Mouse (Mus musculus): ENCODE measurements around the gene Clca2. TPM values are rescaled to one million over a fixed set of nuclear protein-coding genes. Genes with fewer than 3 reads are reported as not detected.

The Clca2 gene
- 0.09 TPM in 1 of 2 replicates, not detected in the other for polyA plus RNA-seq (2015; fragmentation: Nextera tagmentation; extraction: Ambion mirVana)

- H3K4me3 ChIP-seq: no peak within 1 kb of the TSS
- 60% methylated on average over 6 of the region's 6 CpGs for WGBS
- H3K36me3 ChIP-seq: no peaks in the 10 kb centered on the region
- no peak within 1 kb of the TSS for H3K27ac ChIP-seq (replicated peaks)
- H3K9ac ChIP-seq: no peak within 1 kb of the TSS
- no peaks in the 10 kb centered on the region for H3K27me3 ChIP-seq (replicated peaks)
- H3K4me2 ChIP-seq: no peak within 1 kb of the TSS
- H3K4me1 ChIP-seq: peaks cover 14% of the 10 kb centered on the region
- no peaks in the 10 kb centered on the region for H3K9me3 ChIP-seq
- ATAC-seq (ENCODE audit: extremely low read depth, insufficient number of reproducible peaks, low FRiP score, low TSS enrichment): no peak
Measured at GRCm38 (mm10) chr3:145099291-145099690, at the start of gene Clca2. Gene Clca2, minus strand, starts transcription at chr3:145099443.

GRCm38 (mm10) chr3:145147952-145148351 is 48.7 kb upstream of the Clca2 start:
- H3K36me3 ChIP-seq: peaks cover 21% of the 10 kb centered on the region
- no peaks in the 10 kb centered on the region for H3K4me1 ChIP-seq
- no peak overlapping the region for H3K4me2 ChIP-seq
- no peak overlapping the region for H3K9ac ChIP-seq
- H3K27ac ChIP-seq (replicated peaks): no peak overlapping the region
- no peaks in the 10 kb centered on the region for H3K27me3 ChIP-seq (replicated peaks)
- ATAC-seq (ENCODE audit: extremely low read depth, insufficient number of reproducible peaks, low FRiP score, low TSS enrichment): no peak
- no peak overlapping the region for H3K4me3 ChIP-seq
- H3K9me3 ChIP-seq: no peaks in the 10 kb centered on the region

- H3K4me3 ChIP-seq: no peak overlapping the region
- no peak for ATAC-seq (ENCODE audit: extremely low read depth, insufficient number of reproducible peaks, low FRiP score, low TSS enrichment)
- WGBS: 74% methylated on average over 2 of the region's 2 CpGs
- H3K4me2 ChIP-seq: no peak overlapping the region
- H3K27ac ChIP-seq (replicated peaks): no peak overlapping the region
- H3K9me3 ChIP-seq: no peaks in the 10 kb centered on the region
- no peaks in the 10 kb centered on the region for H3K27me3 ChIP-seq (replicated peaks)
- H3K9ac ChIP-seq: no peak overlapping the region
- H3K4me1 ChIP-seq: no peaks in the 10 kb centered on the region
- H3K36me3 ChIP-seq: peaks cover 21% of the 10 kb centered on the region
Measured at GRCm38 (mm10) chr3:145147483-145147882, 48.2 kb upstream of the Clca2 start.

GRCm38 (mm10) chr3:145146871-145147270 is 47.6 kb upstream of the Clca2 start:
- H3K9ac ChIP-seq: no peak overlapping the region
- no peak overlapping the region for H3K4me3 ChIP-seq
- no peaks in the 10 kb centered on the region for H3K4me1 ChIP-seq
- no peak for ATAC-seq (ENCODE audit: extremely low read depth, insufficient number of reproducible peaks, low FRiP score, low TSS enrichment)
- peaks cover 17% of the 10 kb centered on the region for H3K36me3 ChIP-seq
- no peaks in the 10 kb centered on the region for H3K9me3 ChIP-seq
- no peaks in the 10 kb centered on the region for H3K27me3 ChIP-seq (replicated peaks)
- 87% methylated on average over 9 of the region's 9 CpGs for WGBS
- H3K4me2 ChIP-seq: no peak overlapping the region
- H3K27ac ChIP-seq (replicated peaks): no peak overlapping the region

DNA sequence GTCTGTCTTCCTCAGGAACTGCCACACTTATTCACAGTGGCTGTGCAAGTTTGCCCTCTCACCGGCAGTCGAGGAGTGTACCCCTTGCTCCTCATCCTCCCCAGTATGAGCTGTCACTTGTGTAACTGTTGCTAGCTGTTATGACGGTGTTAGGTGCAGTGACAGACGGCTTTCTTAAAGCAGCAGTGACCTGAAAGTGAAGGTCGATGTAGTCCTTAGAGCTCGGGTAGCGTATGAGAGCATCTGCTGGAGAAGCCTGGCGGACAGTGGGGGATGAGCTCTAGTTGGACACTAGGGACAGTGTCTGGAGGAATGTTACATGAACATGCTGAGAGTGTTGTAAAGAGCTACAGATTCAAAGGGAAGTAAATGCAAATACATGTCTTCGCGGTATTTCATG is 44.6 kb upstream of the Clca2 start:
- H3K9ac ChIP-seq: no peak overlapping the region
- no peaks in the 10 kb centered on the region for H3K27me3 ChIP-seq (replicated peaks)
- no peak overlapping the region for H3K4me3 ChIP-seq
- 76% methylated on average over 10 of the region's 10 CpGs for WGBS
- ATAC-seq (ENCODE audit: extremely low read depth, insufficient number of reproducible peaks, low FRiP score, low TSS enrichment): no peak
- no peak overlapping the region for H3K4me2 ChIP-seq
- H3K9me3 ChIP-seq: no peaks in the 10 kb centered on the region
- no peak overlapping the region for H3K27ac ChIP-seq (replicated peaks)
- peaks cover 11% of the 10 kb centered on the region for H3K36me3 ChIP-seq
- no peaks in the 10 kb centered on the region for H3K4me1 ChIP-seq

DNA sequence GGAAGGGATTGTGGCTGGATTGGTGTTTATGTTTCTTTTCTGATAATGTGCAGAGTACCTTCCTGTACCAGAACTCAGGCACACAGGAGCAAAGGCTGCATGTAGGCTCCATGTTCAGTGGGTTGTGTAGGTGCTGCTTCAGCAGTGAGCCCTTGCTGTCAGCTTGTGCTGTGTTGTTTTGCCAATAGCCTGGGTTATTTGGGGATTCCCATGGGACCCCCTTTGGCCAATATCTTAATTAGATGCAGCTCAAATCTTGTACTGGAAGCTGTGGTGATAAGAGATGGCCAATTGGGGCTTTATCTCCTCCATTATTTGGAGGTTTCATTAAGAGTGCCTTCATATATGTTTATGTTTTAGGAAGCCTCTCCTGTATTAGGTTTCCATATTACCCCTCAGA is 43.7 kb upstream of the Clca2 start:
- ATAC-seq (ENCODE audit: extremely low read depth, insufficient number of reproducible peaks, low FRiP score, low TSS enrichment): no peak
- H3K27me3 ChIP-seq (replicated peaks): no peaks in the 10 kb centered on the region

DNA sequence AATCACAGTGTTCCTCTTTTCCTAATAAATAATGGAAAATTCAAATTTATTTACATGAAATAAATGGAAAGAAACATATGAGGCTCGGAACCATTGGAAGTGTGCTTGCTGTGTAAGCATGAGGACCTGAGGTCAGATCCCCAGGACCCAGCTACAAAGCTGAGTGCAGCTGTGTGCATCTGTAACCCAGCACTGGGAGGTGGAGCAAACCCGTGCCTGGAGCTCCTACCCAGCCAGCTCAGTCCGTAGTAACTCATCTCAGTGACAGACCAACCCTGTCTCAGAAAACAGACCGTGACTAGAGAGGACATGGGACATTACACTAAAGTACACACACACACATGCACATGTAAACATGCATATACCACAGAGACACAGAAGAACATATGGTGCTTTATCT is 41.0 kb upstream of the Clca2 start:
- H3K27me3 ChIP-seq (replicated peaks): no peaks in the 10 kb centered on the region
- H3K9me3 ChIP-seq: no peaks in the 10 kb centered on the region
- peaks cover 12% of the 10 kb centered on the region for H3K36me3 ChIP-seq
- H3K4me1 ChIP-seq: no peaks in the 10 kb centered on the region
- H3K9ac ChIP-seq: no peak overlapping the region
- no peak overlapping the region for H3K27ac ChIP-seq (replicated peaks)
- no peak overlapping the region for H3K4me2 ChIP-seq
- ATAC-seq (ENCODE audit: extremely low read depth, insufficient number of reproducible peaks, low FRiP score, low TSS enrichment): no peak
- H3K4me3 ChIP-seq: no peak overlapping the region
- 74% methylated on average over 4 of the region's 4 CpGs for WGBS

More for the DNA sequence above, 43.7 kb upstream of the Clca2 start:
- no peaks in the 10 kb centered on the region for H3K9me3 ChIP-seq
- peaks cover 14% of the 10 kb centered on the region for H3K36me3 ChIP-seq
- no peaks in the 10 kb centered on the region for H3K4me1 ChIP-seq
- no peak overlapping the region for H3K4me2 ChIP-seq
- no peak overlapping the region for H3K9ac ChIP-seq
- no peak overlapping the region for H3K4me3 ChIP-seq
- no peak overlapping the region for H3K27ac ChIP-seq (replicated peaks)

- no peak for ATAC-seq (ENCODE audit: extremely low read depth, insufficient number of reproducible peaks, low FRiP score, low TSS enrichment)
- no peak overlapping the region for H3K4me3 ChIP-seq
- no peaks in the 10 kb centered on the region for H3K27me3 ChIP-seq (replicated peaks)
- 16% methylated on average over 3 of the region's 3 CpGs for WGBS
- H3K9ac ChIP-seq: no peak overlapping the region
- H3K9me3 ChIP-seq: no peaks in the 10 kb centered on the region
- no peak overlapping the region for H3K4me2 ChIP-seq
- peaks cover 51% of the 10 kb centered on the region for H3K36me3 ChIP-seq
- H3K27ac ChIP-seq (replicated peaks): no peak overlapping the region
- H3K4me1 ChIP-seq: no peaks in the 10 kb centered on the region
Measured at GRCm38 (mm10) chr3:145131210-145131868, 32.1 kb upstream of the Clca2 start.

DNA sequence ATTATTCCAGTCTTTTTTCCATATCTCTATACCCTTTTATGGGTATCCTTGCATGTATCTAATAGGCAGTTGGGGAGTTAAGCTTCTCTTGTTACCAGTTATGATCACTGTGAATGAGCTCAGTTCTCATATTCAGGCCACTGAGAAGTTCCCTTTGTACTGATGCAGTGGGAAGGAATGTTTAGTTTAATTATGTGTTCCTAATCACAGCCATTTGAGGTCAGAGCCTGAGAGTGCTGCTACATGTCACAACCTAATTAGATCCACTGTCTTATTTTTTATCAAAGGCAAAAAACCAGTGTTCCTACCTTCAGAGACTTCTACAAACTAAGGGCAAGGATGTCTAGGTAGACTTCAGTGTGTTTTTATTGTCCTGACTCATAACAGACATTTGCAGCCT is 30.1 kb upstream of the Clca2 start:
- Histone ChIP-seq H3K9ac (no peak overlapping the region), H3K4me3 (no peak overlapping the region), H3K27me3 (replicated peaks) (no peaks in the 10 kb centered on the region), H3K4me1 (no peaks in the 10 kb centered on the region), H3K36me3 (peaks cover 53% of the 10 kb centered on the region), H3K27ac (replicated peaks) (no peak overlapping the region), H3K4me2 (no peak overlapping the region), H3K9me3 (no peaks in the 10 kb centered on the region)
- ATAC-seq (ENCODE audit: extremely low read depth, insufficient number of reproducible peaks, low FRiP score, low TSS enrichment): no peak

DNA sequence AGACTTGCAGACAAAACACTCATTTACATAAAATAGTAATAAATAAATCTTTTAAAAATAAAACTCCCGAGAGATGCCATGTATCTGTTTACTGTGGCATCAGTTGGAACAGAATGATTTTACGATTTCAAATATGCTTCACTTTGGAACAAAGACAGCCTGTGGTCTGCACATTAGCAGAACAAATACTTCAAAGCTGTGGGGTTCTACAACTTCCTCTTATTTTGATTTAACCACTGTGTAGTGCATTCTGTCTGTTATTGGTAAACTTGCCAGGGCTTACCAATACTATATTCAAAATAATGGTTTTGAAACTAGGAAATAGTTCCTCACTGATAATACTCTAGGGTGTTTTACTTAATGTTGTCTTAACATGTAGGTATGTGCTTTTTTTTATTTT is 27.4 kb upstream of the Clca2 start:
- H3K9ac ChIP-seq: no peak overlapping the region
- H3K27me3 ChIP-seq (replicated peaks): no peaks in the 10 kb centered on the region
- peaks cover 36% of the 10 kb centered on the region for H3K36me3 ChIP-seq
- H3K4me3 ChIP-seq: no peak overlapping the region
- no peak overlapping the region for H3K27ac ChIP-seq (replicated peaks)
- H3K4me2 ChIP-seq: no peak overlapping the region
- no peak for ATAC-seq (ENCODE audit: extremely low read depth, insufficient number of reproducible peaks, low FRiP score, low TSS enrichment)
- 90% methylated on average over 2 of the region's 2 CpGs for WGBS
- no peaks in the 10 kb centered on the region for H3K4me1 ChIP-seq
- H3K9me3 ChIP-seq: no peaks in the 10 kb centered on the region

GRCm38 (mm10) chr3:145119425-145119824 is 20.2 kb upstream of the Clca2 start:
- peaks cover 19% of the 10 kb centered on the region for H3K4me1 ChIP-seq
- H3K27ac ChIP-seq (replicated peaks): no peak overlapping the region
- peak overlapping the region; percentile 93 for H3K9ac ChIP-seq
- ATAC-seq (ENCODE audit: extremely low read depth, insufficient number of reproducible peaks, low FRiP score, low TSS enrichment): no peak
- WGBS: 73% methylated on average over 7 of the region's 7 CpGs
- peak overlapping the region; percentile 79 for H3K4me2 ChIP-seq
- H3K27me3 ChIP-seq (replicated peaks): no peaks in the 10 kb centered on the region
- H3K4me3 ChIP-seq: peak overlapping the region; percentile 87
- H3K36me3 ChIP-seq: no peaks in the 10 kb centered on the region
- H3K9me3 ChIP-seq: no peaks in the 10 kb centered on the region

DNA sequence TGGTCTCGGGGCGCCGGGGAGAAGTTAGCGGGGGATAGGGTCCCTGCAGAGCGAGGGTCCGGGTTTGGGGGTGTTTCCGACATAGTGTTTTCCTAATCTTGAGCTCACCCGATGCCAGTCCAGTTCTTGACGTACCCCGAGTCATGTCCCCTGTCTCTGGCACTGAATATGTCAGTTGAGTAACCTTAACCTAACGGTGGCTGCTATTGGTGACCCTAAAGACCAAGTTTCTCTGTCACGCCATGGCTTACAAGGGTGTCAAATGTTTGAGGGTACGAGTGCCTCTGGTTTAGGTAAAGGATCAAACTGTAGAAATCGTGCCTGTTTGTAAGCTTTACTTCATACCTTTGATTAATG is 19.7 kb upstream of the Clca2 start:
- no peak for ATAC-seq (ENCODE audit: extremely low read depth, insufficient number of reproducible peaks, low FRiP score, low TSS enrichment)
- Histone ChIP-seq H3K36me3 (no peaks in the 10 kb centered on the region), H3K9ac (peak overlapping the region; percentile 93), H3K4me1 (peaks cover 19% of the 10 kb centered on the region), H3K27ac (replicated peaks) (peak overlapping the region; percentile 98), H3K4me2 (peak overlapping the region; percentile 79), H3K4me3 (peak overlapping the region; percentile 87), H3K27me3 (replicated peaks) (no peaks in the 10 kb centered on the region), H3K9me3 (no peaks in the 10 kb centered on the region)
- 5% methylated on average over 14 of the region's 14 CpGs for WGBS
